ENCODE assay signal across 25 mouse cellular contexts in the genomic region with DNA sequence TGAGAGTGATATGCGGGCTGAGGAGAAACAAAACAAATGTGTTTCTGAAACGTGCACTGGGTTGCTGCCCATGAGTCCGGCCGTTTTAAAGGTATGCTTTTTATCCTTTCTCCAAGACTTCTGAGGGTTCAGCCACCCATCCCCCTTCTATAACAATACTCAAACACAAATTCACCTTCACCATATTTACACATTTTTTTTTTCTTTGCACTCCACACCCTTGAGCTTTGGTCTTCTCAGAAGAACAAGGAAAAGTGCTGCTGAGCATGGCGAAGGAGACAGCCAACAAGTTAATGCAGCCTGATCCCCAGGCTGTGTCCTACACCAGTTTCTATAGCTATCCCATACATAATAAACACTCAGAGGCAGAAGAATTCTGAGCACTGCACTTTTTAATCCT.
"Had no signal": no experiment of that assay in that cellular context is flagged by ENCODE, and none has a peak within 500 bp of the region (broad histone marks: within the 10 kb centered on the region; RNA-seq: fewer than 3 reads in every experiment).

No protein-coding gene starts in this region.

- H3K27me3 ChIP-seq: heart, embryonic 12.5 days; hindbrain, embryonic 12.5 days; kidney, embryonic 15.5 days; limb, embryonic 12.5 days had no signal

- H3K27ac ChIP-seq: heart, embryonic 10.5 days; hindbrain, embryonic 10.5 days; hindbrain, embryonic 12.5 days; hindbrain, embryonic 14.5 days; left cerebral cortex, adult 2 months; limb, embryonic 10.5 days; limb, embryonic 12.5 days had no signal

- H3K4me3 ChIP-seq: heart, embryonic 10.5 days; heart, embryonic 12.5 days; hindbrain, embryonic 10.5 days; hindbrain, embryonic 12.5 days; kidney, embryonic 15.5 days; left cerebral cortex, adult 2 months; limb, embryonic 10.5 days; limb, embryonic 12.5 days had no signal

- H3K9me3 ChIP-seq: heart, embryonic 10.5 days; heart, embryonic 12.5 days; hindbrain, embryonic 10.5 days; hindbrain, embryonic 12.5 days; kidney, embryonic 15.5 days; limb, embryonic 10.5 days; limb, embryonic 12.5 days had no signal

- H3K9ac ChIP-seq: forebrain, postnatal 0 days; heart, embryonic 12.5 days; hindbrain, embryonic 12.5 days; hindbrain, embryonic 14.5 days; kidney, embryonic 15.5 days; limb, embryonic 12.5 days had no signal

- H3K36me3 ChIP-seq: heart, embryonic 10.5 days; heart, embryonic 12.5 days; hindbrain, embryonic 10.5 days; hindbrain, embryonic 12.5 days; kidney, embryonic 15.5 days; limb, embryonic 10.5 days; limb, embryonic 12.5 days had no signal

- H3K4me2 ChIP-seq: heart, embryonic 12.5 days; hindbrain, embryonic 12.5 days; hindbrain, embryonic 14.5 days; kidney, embryonic 15.5 days; limb, embryonic 12.5 days; liver, embryonic 11.5 days had no signal

- ATAC-seq: forebrain, postnatal 0 days; hindbrain, embryonic 16.5 days; inflammation-experienced regulatory T-cells, adult 6 months had no signal

- H3K4me1 ChIP-seq: heart, embryonic 10.5 days; heart, embryonic 12.5 days; hindbrain, embryonic 12.5 days; kidney, embryonic 15.5 days; limb, embryonic 10.5 days had no signal

- DNase-seq: forebrain, postnatal 0 days; gastrocnemius, postnatal 14 days; gastrocnemius, postnatal 36 days; heart, adult 18-20 months; heart, postnatal 10 days; heart, postnatal 4 days; kidney, adult 11 months; kidney, adult 2 months; kidney, adult 9 months; kidney, postnatal 14 days; kidney, postnatal 36 days; layer of hippocampus, adult 9-11 months; liver had no signal
